In genomic region chr13:48871887-48872606, GRCm38 (mm10) we compare ENCODE assay signal across 8 mouse cellular contexts. TPM values are rescaled to one million over a fixed set of nuclear protein-coding genes. Genes with fewer than 3 reads are reported as not detected.
DNase-seq lines count a peak whose midpoint lies in the region; ATAC-seq and TF ChIP-seq lines count a peak whose summit lies in the region.

No protein-coding gene starts in this region.

- DNase-seq in lung, embryonic 14.5 days, result no peak
- DNase-seq in lung, postnatal 10 days, result no peak
- peak; percentile 47 for DNase-seq in forebrain, embryonic 11.5 days (ENCODE audit: low spot score)
- peak; percentile 49 for DNase-seq in kidney, adult 18-20 months
- no peak for DNase-seq in midbrain, embryonic 10.5 days (ENCODE audit: low spot score)
- no peak for DNase-seq in frontal cortex, postnatal 36 days (ENCODE audit: low spot score in 2 of 2)
- DNase-seq in embryo, embryonic 10.5 days (ENCODE audit: low spot score), result no peak
- no peak for DNase-seq in cerebellum, postnatal 14 days

- peak overlapping the region; percentile 94 for H3K4me2 ChIP-seq in lung, embryonic 14.5 days
- peak overlapping the region; percentile 93 for H3K4me2 ChIP-seq in forebrain, embryonic 11.5 days (ENCODE audit: low read depth, low read length, severe bottlenecking)

- 58% methylated on average over 7 of the region's 7 CpGs for WGBS in lung, embryonic 14.5 days
- WGBS in forebrain, embryonic 11.5 days, result 67% methylated on average over 7 of the region's 7 CpGs
- WGBS in midbrain, embryonic 10.5 days, result 64% methylated on average over 7 of the region's 7 CpGs

- peak overlapping the region; percentile 78 for H3K4me3 ChIP-seq in lung, embryonic 14.5 days (ENCODE audit: low read depth, low read length)
- peak overlapping the region; percentile 97 for H3K4me3 ChIP-seq in forebrain, embryonic 11.5 days (ENCODE audit: low read depth, low read length)
- peak overlapping the region; percentile 98 for H3K4me3 ChIP-seq in midbrain, embryonic 10.5 days

- TF ChIP-seq CTCF in lung, embryonic 14.5 days (IDR thresholded peaks at IDR 0.05; ENCODE audit: low read depth), result no peak

- ATAC-seq in lung, embryonic 14.5 days (ENCODE audit: insufficient read depth), result 0 out of 2 replicates have a peak, but pooled peaks have one; percentile 4
- ATAC-seq in forebrain, embryonic 11.5 days (replicated peaks; ENCODE audit: low FRiP score), result 0 out of 2 replicates have a peak, but pooled peaks have one; percentile 1

- H3K9ac ChIP-seq in lung, embryonic 14.5 days, result peak overlapping the region; percentile 99
- H3K9ac ChIP-seq in forebrain, embryonic 11.5 days (ENCODE audit: low read length), result peak overlapping the region; percentile 99

- H3K27ac ChIP-seq in lung, embryonic 14.5 days (ENCODE audit: low read depth), result peak overlapping the region; percentile 93; the same call in 1 of the 2 replicates
- no peak overlapping the region for H3K27ac ChIP-seq in forebrain, embryonic 11.5 days (ENCODE audit: low read depth, low read length)
- H3K27ac ChIP-seq in midbrain, embryonic 10.5 days (replicated peaks), result peak overlapping the region; percentile 98

- H3K9me3 ChIP-seq in lung, embryonic 14.5 days (ENCODE audit: low read depth, low read length), result no peaks in the 10 kb centered on the region
- no peaks in the 10 kb centered on the region for H3K9me3 ChIP-seq in forebrain, embryonic 11.5 days (ENCODE audit: control insufficient read depth, low read length)
- no peaks in the 10 kb centered on the region for H3K9me3 ChIP-seq in midbrain, embryonic 10.5 days (replicated peaks)

- H3K27me3 ChIP-seq in lung, embryonic 14.5 days (ENCODE audit: insufficient read depth, low read length), result no peaks in the 10 kb centered on the region
- no peaks in the 10 kb centered on the region for H3K27me3 ChIP-seq in forebrain, embryonic 11.5 days (ENCODE audit: control insufficient read depth, insufficient read depth, low read length)
- H3K27me3 ChIP-seq in midbrain, embryonic 10.5 days (ENCODE audit: low read depth, poor library complexity, severe bottlenecking), result no peaks in the 10 kb centered on the region

- peaks cover 15% of the 10 kb centered on the region for H3K4me1 ChIP-seq in lung, embryonic 14.5 days (ENCODE audit: insufficient read depth)
- H3K4me1 ChIP-seq in forebrain, embryonic 11.5 days (replicated peaks; ENCODE audit: control insufficient read depth, insufficient read depth, low read length), result peaks cover 15% of the 10 kb centered on the region; the same call in 1 of the 2 replicates
- peaks cover 48% of the 10 kb centered on the region for H3K4me1 ChIP-seq in midbrain, embryonic 10.5 days

- H3K36me3 ChIP-seq in lung, embryonic 14.5 days (ENCODE audit: insufficient read depth), result 0 out of 2 replicates have a peak, but pooled peaks cover 5% of the 10 kb centered on the region
- H3K36me3 ChIP-seq in forebrain, embryonic 11.5 days (ENCODE audit: control insufficient read depth, insufficient read depth, low read length), result no peaks in the 10 kb centered on the region; the same call in 1 of the 2 replicates
- H3K36me3 ChIP-seq in midbrain, embryonic 10.5 days, result peaks cover 20% of the 10 kb centered on the region

RNA-seq across cellular contexts. Expression of gene Phf2, which starts 1.1 kb away (rescaled TPM):
- polyA plus RNA-seq in lung, embryonic 14.5 days (2014; fragmentation: Nextera tagmentation; extraction: Ambion mirVana), result 11.1 and 12.2 TPM in 2 replicates
- 14.3 and 14.6 TPM in 2 replicates for polyA plus RNA-seq in forebrain, embryonic 11.5 days (2014; fragmentation: Nextera tagmentation; extraction: Ambion mirVana)
- polyA plus RNA-seq in midbrain, embryonic 10.5 days (2016; fragmentation: Nextera tagmentation; extraction: Ambion mirVana), result 6.6 and 9.3 TPM in 2 replicates

Comparison
In these comparisons a context has a peak if more than half of its experiments do, and no peak if none do; other contexts are left out.
1. DNase-seq: peak in forebrain, embryonic 11.5 days (single experiment) and kidney, adult 18-20 months (single experiment); none in lung, embryonic 14.5 days (single experiment), lung, postnatal 10 days (single experiment), midbrain, embryonic 10.5 days (single experiment), frontal cortex, postnatal 36 days (0 of 2), embryo, embryonic 10.5 days (single experiment) and cerebellum, postnatal 14 days (0 of 2).
2. Peak in every context shown above with its lines, with median percentiles within 50 percentile points of each other: H3K4me3 ChIP-seq.